Mouse (Mus musculus): ENCODE data around the gene AI837181. TPM values are rescaled to one million over a fixed set of nuclear protein-coding genes. Genes with fewer than 3 reads are reported as not detected.
A peak's percentile ranks its signal among the peaks of the same experiment; 100 is the strongest.

Gene AI837181
- total RNA-seq, 2 experiments from 2014 or later = 34.0 to 38.0 TPM

GRCm38 (mm10) chr19:5420579-5420978 lies 4.4 kb upstream of the AI837181 start:
- no peak for TF ChIP-seq CTCF (IDR thresholded peaks at IDR 0.05)
- intact Hi-C loops (cut with DNase I) = no loop called here
- H3K27ac ChIP-seq = peak overlapping the region; percentile 97
- peak overlapping the region; percentile 99 for H3K4me3 ChIP-seq
- no peak for DNase-seq

- DNase-seq = peak; percentile 60
- intact Hi-C loops (cut with DNase I) = no loop called here
- peak overlapping the region; percentile 99 for H3K4me3 ChIP-seq
- TF ChIP-seq CTCF (IDR thresholded peaks at IDR 0.05) = no peak
- peak overlapping the region; percentile 97 for H3K27ac ChIP-seq
These were observed 3.2 kb upstream of the AI837181 start for GRCm38 (mm10) chr19:5421784-5422183.

- intact Hi-C loops (cut with DNase I) = no loop called here
- no peak for TF ChIP-seq CTCF (IDR thresholded peaks at IDR 0.05)
- H3K4me3 ChIP-seq = peak overlapping the region; percentile 99
- H3K27ac ChIP-seq = peak overlapping the region; percentile 97
- DNase-seq = peak; percentile 68
These were observed 2.7 kb upstream of the AI837181 start for GRCm38 (mm10) chr19:5422267-5422666.

- Histone ChIP-seq H3K27ac (peak overlapping the region; percentile 97), H3K4me3 (peak overlapping the region; percentile 99)
- intact Hi-C loops (cut with DNase I) = no loop called here
- no peak for TF ChIP-seq CTCF (IDR thresholded peaks at IDR 0.05)
- no peak for DNase-seq
These were observed 2.0 kb upstream of the AI837181 start for GRCm38 (mm10) chr19:5422895-5423443.

GRCm38 (mm10) chr19:5423561-5423960 lies 1.4 kb upstream of the AI837181 start:
- intact Hi-C loops (cut with DNase I) = no loop called here
- peak; percentile 45 for DNase-seq
- peak overlapping the region; percentile 99 for H3K4me3 ChIP-seq
- peak overlapping the region; percentile 97 for H3K27ac ChIP-seq
- TF ChIP-seq CTCF (IDR thresholded peaks at IDR 0.05) = no peak

- Histone ChIP-seq H3K27ac (peak overlapping the region; percentile 97), H3K4me3 (peak overlapping the region; percentile 99)
- TF ChIP-seq CTCF (IDR thresholded peaks at IDR 0.05) = peak; percentile 19; the same call in 1 of the 2 replicates
- intact Hi-C loops (cut with DNase I) = loop anchor here (2.0 kb wide), 2 partner anchors 15 to 65 kb away; partner anchors contain the start of gene Mus81
- DNase-seq = peak; percentile 88
These were observed 707 bp upstream of the AI837181 start for GRCm38 (mm10) chr19:5424092-5424781.

GRCm38 (mm10) chr19:5425906-5426565 lies 1.1 kb downstream of the AI837181 start:
- TF ChIP-seq CTCF (IDR thresholded peaks at IDR 0.05) = no peak
- Histone ChIP-seq H3K27ac (peak overlapping the region; percentile 98), H3K4me3 (peak overlapping the region; percentile 99)
- intact Hi-C loops (cut with DNase I) = loop anchor here (2.0 kb wide), 2 partner anchors 17 to 63 kb away; partner anchors contain the start of gene Mus81
- DNase-seq = peak; percentile 51

GRCm38 (mm10) chr19:5426640-5427290 lies 1.8 kb downstream of the AI837181 start:
- peak overlapping the region; percentile 98 for H3K27ac ChIP-seq
- no peak for DNase-seq
- intact Hi-C loops (cut with DNase I) = no loop called here
- TF ChIP-seq CTCF (IDR thresholded peaks at IDR 0.05) = no peak
- peak overlapping the region; percentile 99 for H3K4me3 ChIP-seq

- intact Hi-C loops (cut with DNase I) = no loop called here
- Histone ChIP-seq H3K27ac (peak overlapping the region; percentile 66), H3K4me3 (no peak overlapping the region)
- TF ChIP-seq CTCF (IDR thresholded peaks at IDR 0.05) = peak; percentile 68
- DNase-seq = no peak
These were observed 3.1 kb downstream of the AI837181 start for GRCm38 (mm10) chr19:5428083-5428482.

GRCm38 (mm10) chr19:5429219-5429618 lies 4.3 kb downstream of the AI837181 start:
- Histone ChIP-seq H3K4me3 (no peak overlapping the region), H3K27ac (peak overlapping the region; percentile 52)
- no peak for DNase-seq
- TF ChIP-seq CTCF (IDR thresholded peaks at IDR 0.05) = no peak
- intact Hi-C loops (cut with DNase I) = no loop called here

GRCm38 (mm10) chr19:5429806-5430205 lies 4.9 kb downstream of the AI837181 start:
- Histone ChIP-seq H3K27ac (peak overlapping the region; percentile 52), H3K4me3 (no peak overlapping the region)
- intact Hi-C loops (cut with DNase I) = no loop called here
- DNase-seq = peak; percentile 94
- no peak for TF ChIP-seq CTCF (IDR thresholded peaks at IDR 0.05)

GRCm38 (mm10) chr19:5430408-5430807 lies 5.5 kb downstream of the AI837181 start:
- no peak for DNase-seq
- intact Hi-C loops (cut with DNase I) = no loop called here
- H3K27ac ChIP-seq = peak overlapping the region; percentile 52
- H3K4me3 ChIP-seq = no peak overlapping the region
- no peak for TF ChIP-seq CTCF (IDR thresholded peaks at IDR 0.05)

All from gastrocnemius, adult 2 months (tissue).